Mouse (Mus musculus) limb, embryonic 14.5 days (tissue): ENCODE results near the gene Psip1. TPM values are rescaled to one million over a fixed set of nuclear protein-coding genes. Genes with fewer than 3 reads are reported as not detected.

ENCODE experiments used
- ATAC-seq: fragments of 200-750 bp; cut with Nextera tagmentation; 2 replicates; pipeline ENCODE4 v1.8.0; 2017; ENCODE audit warnings: low read depth, moderate number of reproducible peaks, moderate TSS enrichment; ENCODE audit not compliant: low FRiP score
- DNase-seq: peaks from one replicate; pipeline ENCODE4 v3.0.0-alpha.2; 2015; ENCODE audit warnings: low spot score
- H3K27ac ChIP-seq: fragments of 300-500 bp; sonication (generic); replicated peaks from 2 replicates; pipeline ENCODE4 v1.5.1; 2014; ENCODE audit warnings: low read depth, mild to moderate bottlenecking, low read length, moderate library complexity, mixed read lengths
- H3K27me3 ChIP-seq: fragments of 300-500 bp; sonication (generic); 2 replicates; pipeline ENCODE4 v1.6.1; 2014; ENCODE audit warnings: low read length, mixed read lengths; ENCODE audit not compliant: control insufficient read depth, insufficient read depth
- H3K36me3 ChIP-seq: fragments of 300-500 bp; sonication (generic); 2 replicates; pipeline ENCODE4 v1.6.1; 2014; ENCODE audit warnings: mild to moderate bottlenecking, low read length, moderate library complexity, mixed read lengths; ENCODE audit not compliant: control insufficient read depth, insufficient read depth
- H3K4me1 ChIP-seq: fragments of 300-500 bp; sonication (generic); 2 replicates; pipeline ENCODE4 v1.6.1; 2014; ENCODE audit warnings: antibody characterized with exemption, low read length, mixed read lengths; ENCODE audit not compliant: control insufficient read depth, insufficient read depth
- H3K4me2 ChIP-seq: fragments of 300-500 bp; sonication (generic); replicated peaks from 2 replicates; pipeline ENCODE4 v1.6.1; 2014; ENCODE audit warnings: low read depth, mild to moderate bottlenecking, low read length, moderate library complexity; ENCODE audit not compliant: severe bottlenecking
- H3K4me3 ChIP-seq: fragments of 300-500 bp; sonication (generic); replicated peaks from 2 replicates; pipeline ENCODE4 v1.5.1; 2014; ENCODE audit warnings: low read length
- H3K9ac ChIP-seq: fragments of 300-500 bp; sonication (generic); 2 replicates; pipeline ENCODE4 v1.6.1; 2014; ENCODE audit warnings: mild to moderate bottlenecking, low read depth, low read length, moderate library complexity; ENCODE audit not compliant: severe bottlenecking
- H3K9me3 ChIP-seq: fragments of 300-500 bp; sonication (generic); 2 replicates; pipeline ENCODE4 v1.6.1; 2016; ENCODE audit warnings: low read length; ENCODE audit not compliant: control insufficient read depth
- POLR2A ChIP-seq: fragments of 200-500 bp; IDR thresholded peaks from 2 replicates; pipeline ENCODE4 v1.8.0; 2012; ENCODE audit warnings: inconsistent platforms, mild to moderate bottlenecking, moderate library complexity, borderline replicate concordance; ENCODE audit not compliant: insufficient read depth, insufficient read length; ENCODE audit errors: extremely low read depth
- WGBS: fragments of 180-500 bp; shearing (Covaris S2); extraction: QIAGEN DNeasy Blood & Tissue Kit; methylation state at CpG from one replicate; pipeline ENCODE4 v1.1.7; 2014; 5-methylcytosine and 5-hydroxymethylcytosine counted together
- polyA plus RNA-seq, 2 experiments: library from polyadenylated mRNA; depleted of rRNA in 1 of 2; stranded (reverse) in 1 of 2; unstranded in 1 of 2; fragments of >200 nt; fragmentation: Nextera tagmentation in 1 of 2; extraction: Ambion mirVana in 1 of 2; gene quantifications; 2 replicates each; pipeline versions ENCODE4 v1.2.1 to v1.2.3; 2012 to 2014

Psip1 gene
- polyA plus RNA-seq, 2 experiments: 120 to 138 TPM

- peaks cover 13% of the 10 kb centered on the region for H3K9me3 ChIP-seq
- H3K4me1 ChIP-seq: no peaks in the 10 kb centered on the region
- no peak for TF ChIP-seq POLR2A
- no peak for ATAC-seq
- no peaks in the 10 kb centered on the region for H3K36me3 ChIP-seq
- H3K4me3 ChIP-seq: no peak overlapping the region
- no peak for DNase-seq
- H3K27me3 ChIP-seq: no peaks in the 10 kb centered on the region
- H3K27ac ChIP-seq: no peak overlapping the region
- WGBS: 91% methylated on average over 4 of the region's 4 CpGs
- no peak overlapping the region for H3K9ac ChIP-seq
- no peak overlapping the region for H3K4me2 ChIP-seq
These were observed 76.3 kb downstream of the Psip1 start for GRCm38 (mm10) chr4:83409867-83410505.

- WGBS: 88% methylated on average over 6 of the region's 6 CpGs
- no peak for DNase-seq
These were observed 78.6 kb downstream of the Psip1 start for GRCm38 (mm10) chr4:83407688-83408087.

More at GRCm38 (mm10) chr4:83407688-83408087, 78.6 kb downstream of the Psip1 start:
- Histone ChIP-seq H3K9me3 (peaks cover 20% of the 10 kb centered on the region), H3K9ac (no peak overlapping the region), H3K36me3 (no peaks in the 10 kb centered on the region), H3K4me2 (no peak overlapping the region), H3K27me3 (no peaks in the 10 kb centered on the region), H3K4me3 (no peak overlapping the region), H3K27ac (no peak overlapping the region), H3K4me1 (no peaks in the 10 kb centered on the region)
- no peak for ATAC-seq
- no peak for TF ChIP-seq POLR2A

Other genes with a start within 250 kb of the Psip1 start
- 2.6 and 3.0 TPM in 2 replicates for gene Ttc39b, start 162.2 kb downstream of the Psip1 start, polyA plus RNA-seq (2012; rRNA removed)
- gene Ttc39b, start 162.2 kb downstream of the Psip1 start, polyA plus RNA-seq (2014; fragmentation: Nextera tagmentation; extraction: Ambion mirVana): 3.1 and 4.9 TPM in 2 replicates
- gene Snapc3, start 68.7 kb downstream of the Psip1 start, polyA plus RNA-seq (2012; rRNA removed): 41.2 and 45.3 TPM in 2 replicates
- 39.2 and 42.4 TPM in 2 replicates for gene Snapc3, start 68.7 kb downstream of the Psip1 start, polyA plus RNA-seq (2014; fragmentation: Nextera tagmentation; extraction: Ambion mirVana)
- gene Ccdc171, start 39.1 kb upstream of the Psip1 start, polyA plus RNA-seq (2012; rRNA removed): 3.6 and 5.0 TPM in 2 replicates
- gene Ccdc171, start 39.1 kb upstream of the Psip1 start, polyA plus RNA-seq (2014; fragmentation: Nextera tagmentation; extraction: Ambion mirVana): 4.1 and 5.0 TPM in 2 replicates